Mouse (Mus musculus) cerebellum, adult 8-10 months (tissue): ENCODE data around the gene Tesk1.

Experiments
- DNase-seq: peaks from one replicate; pipeline ENCODE4 v3.0.0; 2022

Tesk1 gene

GRCm38 (mm10) chr4:43496587-43496986 is 54.8 kb downstream of the Tesk1 start:
- DNase-seq: no peak

GRCm38 (mm10) chr4:43497405-43497804 is 55.7 kb downstream of the Tesk1 start:
- DNase-seq: no peak
